Mouse (Mus musculus): Measurements from ENCODE around the gene Pld4.

DNA sequence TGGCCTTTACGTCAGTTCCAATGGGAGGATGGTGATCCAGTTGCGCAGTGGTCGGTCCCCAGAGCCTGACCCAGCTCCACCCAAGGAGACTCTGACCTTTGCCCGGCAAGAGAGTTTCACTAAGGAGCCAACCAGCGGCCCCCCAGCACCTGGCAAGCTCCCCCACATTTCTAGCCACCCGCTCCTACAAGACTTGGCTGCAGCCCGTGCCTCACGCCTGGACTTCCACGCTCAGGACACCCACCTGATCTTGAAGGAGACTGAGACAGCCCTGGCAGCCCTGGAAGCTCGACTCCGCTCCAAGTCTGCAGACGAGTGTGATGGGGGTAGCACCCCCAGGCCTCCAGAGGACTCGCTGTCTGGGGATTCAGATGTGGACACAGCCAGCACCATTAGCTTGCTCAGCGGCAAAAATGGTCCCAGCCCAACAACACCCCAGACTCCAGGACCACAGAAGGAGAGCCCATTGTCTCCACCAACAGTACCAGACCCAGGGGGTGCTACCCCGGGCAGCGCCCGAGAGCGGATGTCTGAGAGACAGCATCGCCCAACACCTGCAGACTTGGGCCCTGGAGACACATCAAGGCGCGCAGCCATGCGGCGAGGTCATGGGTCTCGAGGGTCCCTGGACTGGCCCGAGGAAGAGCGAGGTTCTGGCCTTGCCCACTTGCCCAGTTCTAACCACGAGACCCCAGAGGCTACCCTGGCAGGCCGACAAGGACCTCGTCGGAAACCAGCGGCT is 22.0 kb upstream of the Pld4 start:
- TF ChIP-seq GABPA (IDR thresholded peaks at IDR 0.05; ENCODE audit: insufficient replicate concordance, low read depth, low read length), result no peak
- TF ChIP-seq POLR2A (IDR thresholded peaks at IDR 0.05; ENCODE audit: low read depth, low read length), result no peak
- no peak for TF ChIP-seq HCFC1 (IDR thresholded peaks at IDR 0.05; ENCODE audit: low read depth, low read length)
- TF ChIP-seq CTCF (conservative IDR thresholded peaks at IDR 0.05 in 1 of 2, IDR thresholded peaks at IDR 0.05 in 1 of 2; ENCODE audit: low read depth in 2 of 2, low read length in 2 of 2), result no peak
- TF ChIP-seq MAZ (IDR thresholded peaks at IDR 0.05; ENCODE audit: low read depth, low read length), result no peak
